Mouse (Mus musculus) kidney, postnatal 0 days (tissue): ENCODE measurements around the gene H2-Oa. TPM values are rescaled to one million over a fixed set of nuclear protein-coding genes. Genes with fewer than 3 reads are reported as not detected.

Source experiments
- ATAC-seq: fragments of 200-750 bp; cut with Nextera tagmentation; replicated peaks from 2 replicates; pipeline ENCODE4 v1.8.0; 2017; ENCODE audit warnings: low read depth, moderate number of reproducible peaks, moderate TSS enrichment, moderate library complexity; ENCODE audit not compliant: low FRiP score
- DNase-seq: peaks from one replicate; pipeline ENCODE4 v3.0.0-alpha.2; 2016; ENCODE audit warnings: low spot score
- H3K27ac ChIP-seq: fragments of 300-500 bp; sonication (generic); 2 replicates; pipeline ENCODE4 v1.5.1; 2014; ENCODE audit warnings: mild to moderate bottlenecking
- H3K27me3 ChIP-seq: fragments of 300-500 bp; sonication (generic); 2 replicates; pipeline ENCODE4 v1.6.1; 2014; ENCODE audit warnings: low read length, mixed read lengths; ENCODE audit not compliant: insufficient read depth
- H3K36me3 ChIP-seq: fragments of 300-500 bp; sonication (generic); 2 replicates; pipeline ENCODE4 v1.6.1; 2014; ENCODE audit warnings: low read length, mixed read lengths; ENCODE audit not compliant: insufficient read depth
- H3K4me1 ChIP-seq: fragments of 300-500 bp; sonication (generic); replicated peaks from 2 replicates; pipeline ENCODE4 v1.6.1; 2014; ENCODE audit warnings: antibody characterized with exemption, low read length, mixed read lengths; ENCODE audit not compliant: insufficient read depth
- H3K4me2 ChIP-seq: fragments of 300-500 bp; sonication (generic); 2 replicates; pipeline ENCODE4 v1.6.1; 2014; ENCODE audit warnings: mild to moderate bottlenecking, low read length, moderate library complexity, mixed read lengths
- H3K4me3 ChIP-seq: fragments of 300-500 bp; sonication (generic); replicated peaks from 2 replicates; pipeline ENCODE4 v1.5.1; 2014; ENCODE audit warnings: low read depth, low read length
- H3K9ac ChIP-seq: fragments of 300-500 bp; sonication (generic); 2 replicates; pipeline ENCODE4 v1.6.1; 2014; ENCODE audit warnings: low read depth, low read length
- H3K9me3 ChIP-seq: fragments of 300-500 bp; sonication (generic); replicated peaks from 2 replicates; pipeline ENCODE4 v1.6.1; 2016; ENCODE audit warnings: low read length, inconsistent platforms, mixed read lengths
- CTCF ChIP-seq: IDR thresholded peaks from 2 replicates; pipeline ENCODE4 v1.5.1; 2016; ENCODE audit warnings: antibody characterized with exemption, low read depth, mild to moderate bottlenecking, moderate library complexity
- WGBS: fragments of 180-500 bp; shearing (Covaris S2); extraction: QIAGEN DNeasy Blood & Tissue Kit; methylation state at CpG from one replicate; pipeline ENCODE4 v1.1.7; 2014; 5-methylcytosine and 5-hydroxymethylcytosine counted together
- polyA plus RNA-seq: library from polyadenylated mRNA; unstranded; fragments of >200 nt; fragmentation: Nextera tagmentation; extraction: Ambion mirVana; gene quantifications from 2 replicates; pipeline ENCODE4 v1.2.1, GENCODE M21; 2015

H2-Oa gene
- polyA plus RNA-seq, 1 experiment from 2014 or later = 0.95 TPM

- H3K4me1 ChIP-seq = peaks cover 9% of the 10 kb centered on the region; the same call in 1 of the 2 replicates
- peak within 1 kb of the TSS; percentile 97 for H3K9ac ChIP-seq
- H3K9me3 ChIP-seq = no peaks in the 10 kb centered on the region
- no peak; the same call in 1 of the 2 replicates for TF ChIP-seq CTCF
- under 1% methylated on average over 68 of the region's 75 CpGs for WGBS
- peak within 1 kb of the TSS; percentile 95 for H3K4me2 ChIP-seq
- peaks cover 6% of the 10 kb centered on the region; the same call in 1 of the 2 replicates for H3K36me3 ChIP-seq
- H3K4me3 ChIP-seq = peak within 1 kb of the TSS; percentile 95
- peak; percentile 96 for DNase-seq
- no peaks in the 10 kb centered on the region for H3K27me3 ChIP-seq
- H3K27ac ChIP-seq = peak within 1 kb of the TSS; percentile 100
- ATAC-seq = peak; percentile 18
Measured at GRCm38 (mm10) chr17:34122188-34122984, 30.2 kb downstream of the H2-Oa start, which contains the start of gene Brd2. Gene Brd2 (minus strand): TSS chr17:34122634.

- Histone ChIP-seq H3K4me3 (peak overlapping the region; percentile 95), H3K9me3 (no peaks in the 10 kb centered on the region), H3K9ac (peak overlapping the region; percentile 97), H3K36me3 (peaks cover 6% of the 10 kb centered on the region; the same call in 1 of the 2 replicates), H3K4me2 (peak overlapping the region; percentile 95), H3K27me3 (no peaks in the 10 kb centered on the region), H3K27ac (peak overlapping the region; percentile 100), H3K4me1 (peaks cover 16% of the 10 kb centered on the region)
- WGBS = 0% methylated on average over 7 of the region's 7 CpGs
- DNase-seq (no peak), ATAC-seq (no peak)
- no peak for TF ChIP-seq CTCF
Measured at GRCm38 (mm10) chr17:34123111-34123510, 31.0 kb downstream of the H2-Oa start.

GRCm38 (mm10) chr17:34123518-34123917 lies 31.4 kb downstream of the H2-Oa start:
- no peaks in the 10 kb centered on the region for H3K9me3 ChIP-seq
- peak overlapping the region; percentile 97 for H3K9ac ChIP-seq
- DNase-seq = peak; percentile 82
- no peaks in the 10 kb centered on the region for H3K27me3 ChIP-seq
- TF ChIP-seq CTCF = no peak
- H3K4me1 ChIP-seq = peaks cover 19% of the 10 kb centered on the region
- H3K36me3 ChIP-seq = peaks cover 4% of the 10 kb centered on the region; the same call in 1 of the 2 replicates
- H3K4me2 ChIP-seq = peak overlapping the region; percentile 95
- H3K27ac ChIP-seq = peak overlapping the region; percentile 100
- H3K4me3 ChIP-seq = peak overlapping the region; percentile 95
- 1% methylated on average over 2 of the region's 2 CpGs for WGBS
- no peak for ATAC-seq

- no peak for TF ChIP-seq CTCF
- no peak overlapping the region; the same call in 1 of the 2 replicates for H3K4me2 ChIP-seq
- H3K27me3 ChIP-seq = no peaks in the 10 kb centered on the region
- no peak overlapping the region for H3K4me3 ChIP-seq
- 68% methylated on average over 6 of the region's 6 CpGs for WGBS
- no peak overlapping the region for H3K9ac ChIP-seq
- H3K36me3 ChIP-seq = no peaks in the 10 kb centered on the region
- no peak overlapping the region for H3K27ac ChIP-seq
- ATAC-seq (no peak), DNase-seq (no peak)
- H3K9me3 ChIP-seq = no peaks in the 10 kb centered on the region
- H3K4me1 ChIP-seq = peaks cover 28% of the 10 kb centered on the region
Measured at GRCm38 (mm10) chr17:34124649-34125048, 32.5 kb downstream of the H2-Oa start.

- ATAC-seq (no peak), DNase-seq (no peak)
- no peaks in the 10 kb centered on the region for H3K36me3 ChIP-seq
- no peak overlapping the region for H3K4me3 ChIP-seq
- H3K27ac ChIP-seq = 0 out of 2 replicates have a peak overlapping the region, but pooled peaks have one; percentile 13
- 41% methylated on average over 9 of the region's 9 CpGs for WGBS
- no peak overlapping the region for H3K9ac ChIP-seq
- no peak overlapping the region for H3K4me2 ChIP-seq
- H3K9me3 ChIP-seq = no peaks in the 10 kb centered on the region
- no peaks in the 10 kb centered on the region for H3K27me3 ChIP-seq
- peaks cover 28% of the 10 kb centered on the region for H3K4me1 ChIP-seq
- TF ChIP-seq CTCF = no peak
Measured at GRCm38 (mm10) chr17:34126826-34127420, 34.8 kb downstream of the H2-Oa start.

GRCm38 (mm10) chr17:34127475-34127874 lies 35.3 kb downstream of the H2-Oa start:
- DNase-seq = peak; percentile 69

More at GRCm38 (mm10) chr17:34127475-34127874, 35.3 kb downstream of the H2-Oa start:
- no peak overlapping the region for H3K27ac ChIP-seq
- no peaks in the 10 kb centered on the region for H3K9me3 ChIP-seq
- peaks cover 28% of the 10 kb centered on the region for H3K4me1 ChIP-seq
- 0 out of 2 replicates have a peak overlapping the region, but pooled peaks have one; percentile 1 for H3K4me2 ChIP-seq
- H3K4me3 ChIP-seq = no peak overlapping the region
- no peaks in the 10 kb centered on the region for H3K27me3 ChIP-seq
- no peaks in the 10 kb centered on the region for H3K36me3 ChIP-seq
- H3K9ac ChIP-seq = no peak overlapping the region
- 30% methylated on average over 6 of the region's 6 CpGs for WGBS
- no peak; the same call in 1 of the 2 replicates for ATAC-seq
- TF ChIP-seq CTCF = no peak
